Mouse (Mus musculus) CH12.LX (cell line): Measurements from ENCODE around the gene Chga. TPM values are rescaled to one million over a fixed set of nuclear protein-coding genes. Genes with fewer than 3 reads are reported as not detected.

Experiments used
- DNase-seq: peaks from one replicate; pipeline ENCODE4 v3.0.0-alpha.2; 2013; ENCODE audit errors: extremely low read depth
- H3K27ac ChIP-seq: 2 replicates; pipeline ENCODE4 v1.5.1; 2012; ENCODE audit warnings: low read depth, mild to moderate bottlenecking, control low read depth, moderate library complexity; ENCODE audit not compliant: insufficient read depth
- H3K27me3 ChIP-seq: replicated peaks from 2 replicates; pipeline ENCODE3; 2012; ENCODE audit warnings: inconsistent platforms
- H3K36me3 ChIP-seq, 2 experiments: replicated peaks in 1 of 2; 2 replicates each; pipeline versions ENCODE3 to v1.6.1; 2012; ENCODE audit warnings: inconsistent platforms in 1 of 2, low read length in 1 of 2, mild to moderate bottlenecking in 1 of 2, mixed read lengths in 1 of 2, moderate library complexity in 1 of 2; ENCODE audit not compliant: control insufficient read depth in 1 of 2, insufficient read depth in 1 of 2
- H3K4me1 ChIP-seq, 2 experiments: 2 replicates each; pipeline ENCODE4 v1.6.1; 2012; ENCODE audit warnings: inconsistent platforms in 1 of 2, moderate library complexity in 1 of 2; ENCODE audit not compliant: insufficient read depth in 2 of 2, control insufficient read depth in 1 of 2
- H3K4me2 ChIP-seq: 2 replicates; pipeline ENCODE4 v1.6.1; 2012; ENCODE audit warnings: low read depth, mild to moderate bottlenecking, control low read depth; ENCODE audit not compliant: poor library complexity, insufficient read depth, severe bottlenecking
- H3K4me3 ChIP-seq, 3 experiments: fragments of 150-350 bp in 1 of 3; sonication (generic) in 1 of 3; replicated peaks in 1 of 3; 2 replicates each; pipeline versions ENCODE3 to v1.5.1; 2011 to 2012; ENCODE audit warnings: low read depth in 2 of 3, low read length in 2 of 3, mild to moderate bottlenecking in 2 of 3, moderate library complexity in 2 of 3, control low read depth in 1 of 3, improper control_type of control experiment in 1 of 3, inconsistent platforms in 1 of 3, mixed read lengths in 1 of 3; ENCODE audit not compliant: poor library complexity in 1 of 3
- H3K79me2 ChIP-seq: replicated peaks from 2 replicates; pipeline ENCODE4 v1.6.1; 2012; ENCODE audit warnings: mild to moderate bottlenecking, moderate library complexity; ENCODE audit not compliant: control insufficient read depth, poor library complexity, insufficient read depth, severe bottlenecking; ENCODE audit errors: extremely low read depth
- H3K9ac ChIP-seq: 2 replicates; pipeline ENCODE4 v1.6.1; 2012; ENCODE audit warnings: low read depth, mild to moderate bottlenecking, control low read depth, moderate library complexity; ENCODE audit not compliant: insufficient read depth
- H3K9me3 ChIP-seq: replicated peaks from 2 replicates; pipeline ENCODE3; 2012; ENCODE audit warnings: low read length, inconsistent platforms, mixed read lengths
- CHD2 ChIP-seq: IDR thresholded peaks from 2 replicates; pipeline ENCODE4 v1.6.1; 2011; ENCODE audit warnings: low read length, improper control_type of control experiment
- E2F4 ChIP-seq: IDR thresholded peaks from 2 replicates; pipeline ENCODE4 v1.6.1; 2011; ENCODE audit warnings: low read depth, low read length, improper control_type of control experiment; ENCODE audit not compliant: insufficient replicate concordance
- EP300 ChIP-seq: IDR thresholded peaks from 2 replicates; pipeline ENCODE4 v1.6.1; 2011; ENCODE audit warnings: low read length, improper control_type of control experiment
- ETS1 ChIP-seq: conservative IDR thresholded peaks from 2 replicates; pipeline ENCODE4 v1.6.1; 2012; ENCODE audit warnings: low read depth, mild to moderate bottlenecking, inconsistent platforms, low read length, improper control_type of control experiment, moderate library complexity
- HCFC1 ChIP-seq: IDR thresholded peaks from 2 replicates; pipeline ENCODE4 v1.6.1; 2012; ENCODE audit warnings: low read depth, mild to moderate bottlenecking, inconsistent platforms, low read length, improper control_type of control experiment
- IRF4 ChIP-seq: IDR thresholded peaks from 2 replicates; pipeline ENCODE4 v1.6.1; 2014; ENCODE audit warnings: low read depth, mild to moderate bottlenecking, inconsistent platforms, low read length, improper control_type of control experiment
- JUN ChIP-seq: IDR thresholded peaks from 2 replicates; pipeline ENCODE4 v1.6.1; 2011; ENCODE audit warnings: low read depth, mild to moderate bottlenecking, low read length, improper control_type of control experiment, moderate library complexity; ENCODE audit not compliant: insufficient read depth
- JUND ChIP-seq: conservative IDR thresholded peaks from 2 replicates; pipeline ENCODE4 v1.6.1; 2011; ENCODE audit warnings: low read depth, low read length, improper control_type of control experiment
- KAT2A ChIP-seq: IDR thresholded peaks from 2 replicates; pipeline ENCODE4 v1.6.1; 2012; ENCODE audit warnings: low read length, improper control_type of control experiment, inconsistent platforms; ENCODE audit not compliant: insufficient replicate concordance
- MAX ChIP-seq: IDR thresholded peaks from 2 replicates; pipeline ENCODE4 v1.6.1; 2011; ENCODE audit warnings: low read length, improper control_type of control experiment
- MEF2A ChIP-seq: IDR thresholded peaks from 2 replicates; pipeline ENCODE4 v1.6.1; 2014; ENCODE audit warnings: low read depth, mild to moderate bottlenecking, inconsistent platforms, low read length, improper control_type of control experiment, borderline replicate concordance
- MXI1 ChIP-seq: IDR thresholded peaks from 2 replicates; pipeline ENCODE4 v1.6.1; 2011; ENCODE audit warnings: mild to moderate bottlenecking, low read depth, low read length, improper control_type of control experiment
- NELFE ChIP-seq: IDR thresholded peaks from 2 replicates; pipeline ENCODE4 v1.6.1; 2011; ENCODE audit warnings: low read depth, low read length, improper control_type of control experiment
- PAX5 ChIP-seq: IDR thresholded peaks from 2 replicates; pipeline ENCODE4 v1.6.1; 2012; ENCODE audit warnings: low read length, inconsistent platforms, mixed read lengths
- RAD21 ChIP-seq: IDR thresholded peaks from 2 replicates; pipeline ENCODE4 v1.6.1; 2011; ENCODE audit warnings: low read depth, mild to moderate bottlenecking, low read length, improper control_type of control experiment, moderate library complexity
- TCF12 ChIP-seq: IDR thresholded peaks from 2 replicates; pipeline ENCODE4 v1.6.1; 2014; ENCODE audit warnings: low read depth, mild to moderate bottlenecking, inconsistent platforms, low read length, improper control_type of control experiment
- USF1 ChIP-seq: IDR thresholded peaks from 2 replicates; pipeline ENCODE4 v1.6.1; 2014; ENCODE audit warnings: low read depth, mild to moderate bottlenecking, inconsistent platforms, low read length, improper control_type of control experiment
- USF2 ChIP-seq: conservative IDR thresholded peaks from 2 replicates; pipeline ENCODE4 v1.6.1; 2011; ENCODE audit warnings: low read depth, low read length, improper control_type of control experiment
- ZMIZ1 ChIP-seq: IDR thresholded peaks from 2 replicates; pipeline ENCODE4 v1.6.1; 2012; ENCODE audit warnings: low read depth, mild to moderate bottlenecking, inconsistent platforms, low read length, improper control_type of control experiment
- ZNF384 ChIP-seq: IDR thresholded peaks from 2 replicates; pipeline ENCODE4 v1.6.1; 2012; ENCODE audit warnings: low read depth, low read length, improper control_type of control experiment, inconsistent platforms
- dilution Hi-C: fragments of 300-500 bp; cut with MboI; formaldehyde crosslinking; loops from 2 replicates; pipeline ENCODE4 v1.14.3; 2020; ENCODE audit warnings: low sequenced_read_pairs; ENCODE audit not compliant: extremely low pct_unique_long_range_greater_than_20kb, extremely low pct_ligation_motif_present
- in situ Hi-C: fragments of 300-500 bp; cut with MboI; formaldehyde crosslinking; loops from 3 replicates; pipeline ENCODE4 v1.14.3; 2019; ENCODE audit warnings: low sequenced_read_pairs, low pct_ligation_motif_present, low pct_unique_long_range_greater_than_20kb, mixed read lengths
- polyA plus RNA-seq: library from polyadenylated mRNA; unstranded; fragments of >175 nt; gene quantifications from 2 replicates; pipeline ENCODE4 v1.2.1, GENCODE M21; 2012; ENCODE audit warnings: low read depth; ENCODE audit not compliant: insufficient read length
- total RNA-seq, 2 experiments: library from RNA; depleted of rRNA; stranded (reverse); fragments of 300-350 nt in 1 of 2; fragments of >200 nt in 1 of 2; gene quantifications; 2 replicates each; pipeline ENCODE4 v1.2.3; 2012 to 2014

Chga gene
- total and polyA plus RNA-seq, 3 experiments, result not detected

DNA sequence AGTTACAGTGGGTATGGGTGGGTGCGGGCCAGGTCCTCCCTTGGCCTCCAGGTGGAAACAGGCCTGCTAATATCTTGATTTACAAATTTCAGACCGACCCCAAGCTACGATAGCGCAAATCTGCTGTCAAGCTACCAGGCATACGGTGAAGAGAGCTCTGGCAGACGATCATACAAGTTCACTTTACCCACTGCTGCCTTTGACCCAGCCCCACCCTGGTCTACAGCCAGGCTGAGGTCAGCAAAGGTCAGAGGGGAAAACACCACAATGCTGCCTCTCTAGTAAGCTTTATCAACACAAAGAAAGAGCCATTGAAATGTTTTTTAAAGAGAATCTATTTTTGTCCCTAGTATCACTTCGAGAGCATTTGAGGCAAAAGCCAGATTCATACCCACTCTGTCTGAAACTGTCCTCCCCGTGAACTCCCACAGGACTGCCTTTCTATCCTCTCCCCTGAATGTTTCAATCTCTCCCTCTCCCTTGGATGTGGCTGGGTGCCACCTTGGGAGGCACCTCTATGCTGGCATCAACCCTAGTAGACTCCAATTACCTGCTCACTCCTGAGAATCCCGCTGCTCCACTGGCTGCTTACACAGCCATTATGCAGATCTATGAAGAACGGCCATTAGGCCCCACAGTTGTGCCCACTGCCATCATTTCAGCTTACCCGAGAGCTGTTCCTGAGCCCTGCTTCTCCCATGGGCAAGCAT is 53.2 kb downstream of the Chga start:
- dilution Hi-C loops (no loop called here), in situ Hi-C loops (no loop called here)
- Histone ChIP-seq H3K27me3 (no peaks in the 10 kb centered on the region), H3K27ac (no peak overlapping the region), H3K9me3 (no peaks in the 10 kb centered on the region), H3K4me3 (no peak overlapping the region), H3K9ac (no peak overlapping the region)
- no peak for TF ChIP-seq TCF12
- no peak for TF ChIP-seq HCFC1
- TF ChIP-seq CHD2, result no peak
- TF ChIP-seq ZNF384, result no peak
- TF ChIP-seq NELFE, result no peak
- TF ChIP-seq, all 38 proteins: peak for 0
- H3K79me2 ChIP-seq, result no peaks in the 10 kb centered on the region
- no peak overlapping the region for H3K4me2 ChIP-seq
- no peak for DNase-seq
- peaks cover 0 to 35% of the 10 kb centered on the region in 2 experiments; a peak in 2 of 4 replicates for H3K4me1 ChIP-seq
- H3K36me3 ChIP-seq, result peaks cover 30 to 95% of the 10 kb centered on the region in 2 experiments

DNA sequence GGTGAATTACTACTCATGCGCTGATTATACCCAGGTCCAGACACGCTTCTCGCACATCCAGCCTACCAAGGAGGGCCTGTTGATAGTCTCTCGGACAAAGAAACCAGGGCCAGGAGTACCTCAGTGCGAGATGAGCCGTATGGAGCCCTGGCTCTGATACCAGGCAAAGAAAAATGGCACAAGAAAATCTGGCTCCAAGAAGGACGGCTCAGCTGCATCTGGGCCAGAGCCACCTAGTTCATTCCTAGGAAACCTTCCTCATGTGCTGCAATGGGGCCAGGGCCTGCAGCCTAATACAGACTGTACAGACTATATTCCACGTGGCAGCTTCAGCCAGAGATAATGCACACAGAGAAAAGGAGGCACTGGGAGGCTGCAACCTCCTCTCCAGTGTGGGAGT is 56.2 kb downstream of the Chga start:
- DNase-seq, result no peak
- H3K27me3 ChIP-seq, result no peaks in the 10 kb centered on the region
- H3K79me2 ChIP-seq, result no peaks in the 10 kb centered on the region
- in situ Hi-C loops, result no loop called here
- dilution Hi-C loops, result no loop called here
- peaks cover 9 to 90% of the 10 kb centered on the region in 2 experiments for H3K36me3 ChIP-seq
- no peak overlapping the region for H3K9ac ChIP-seq
- no peak overlapping the region for H3K4me3 ChIP-seq
- no peak overlapping the region for H3K4me2 ChIP-seq
- H3K27ac ChIP-seq, result no peak overlapping the region
- TF ChIP-seq ZMIZ1, result no peak
- TF ChIP-seq E2F4, result no peak
- TF ChIP-seq KAT2A, result no peak
- no peak for TF ChIP-seq USF2
- TF ChIP-seq ETS1, result no peak
- TF ChIP-seq JUND, result no peak
- no peak for TF ChIP-seq MEF2A
- TF ChIP-seq JUN, result no peak
- TF ChIP-seq CHD2, result no peak
- no peak for TF ChIP-seq IRF4
- TF ChIP-seq PAX5, result no peak
- TF ChIP-seq RAD21, result no peak
- TF ChIP-seq USF1, result no peak
- no peak for TF ChIP-seq MXI1
- no peak for TF ChIP-seq EP300
- no peak for TF ChIP-seq NELFE
- TF ChIP-seq MAX, result no peak
- no peaks in the 10 kb centered on the region for H3K9me3 ChIP-seq
- H3K4me1 ChIP-seq, result peaks cover 0 to 40% of the 10 kb centered on the region in 2 experiments; a peak in 2 of 4 replicates
